Mouse (Mus musculus): ENCODE data around the gene Nubp2. TPM values are rescaled to one million over a fixed set of nuclear protein-coding genes. Genes with fewer than 3 reads are reported as not detected.

Nubp2 gene
- polyA plus RNA-seq, 1 experiment from 2014 or later = 71.1 TPM

DNA sequence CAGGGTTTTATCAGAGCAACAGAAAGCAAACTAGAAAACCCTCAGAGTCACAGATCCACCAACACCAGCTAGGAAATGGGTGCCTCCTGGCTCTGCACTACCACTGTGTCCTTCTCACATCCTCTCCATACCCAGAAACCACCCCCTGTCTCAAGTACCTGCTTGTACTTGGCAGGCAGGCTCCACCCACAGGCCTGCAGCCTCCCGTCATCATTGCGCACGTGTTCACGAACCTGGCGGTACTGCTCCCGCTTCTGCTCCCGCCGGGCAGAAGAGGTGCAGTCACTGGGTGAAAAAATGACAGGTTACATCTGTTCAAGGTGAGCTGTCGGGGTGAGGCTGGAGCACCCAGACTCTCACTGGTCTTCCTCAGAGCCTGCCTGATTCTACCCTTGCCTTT, 17.6 kb upstream of the Nubp2 start:
- no peaks in the 10 kb centered on the region for H3K4me1 ChIP-seq (replicated peaks; ENCODE audit: control insufficient read depth, insufficient read depth, low read length)
- no peak overlapping the region for H3K4me2 ChIP-seq (ENCODE audit: low read length)
- ATAC-seq = no peak
- no peaks in the 10 kb centered on the region for H3K27me3 ChIP-seq (replicated peaks; ENCODE audit: control insufficient read depth, insufficient read depth, low read length)
- H3K9me3 ChIP-seq (ENCODE audit: control insufficient read depth, low read length) = no peaks in the 10 kb centered on the region
- 93% methylated on average over 9 of the region's 9 CpGs for WGBS
- H3K27ac ChIP-seq (ENCODE audit: low read length) = no peak overlapping the region
- no peak overlapping the region for H3K4me3 ChIP-seq (replicated peaks; ENCODE audit: low read length)
- H3K36me3 ChIP-seq (ENCODE audit: control insufficient read depth, insufficient read depth) = peaks cover 66% of the 10 kb centered on the region
- no peak overlapping the region for H3K9ac ChIP-seq (replicated peaks; ENCODE audit: low read depth, low read length)

DNA sequence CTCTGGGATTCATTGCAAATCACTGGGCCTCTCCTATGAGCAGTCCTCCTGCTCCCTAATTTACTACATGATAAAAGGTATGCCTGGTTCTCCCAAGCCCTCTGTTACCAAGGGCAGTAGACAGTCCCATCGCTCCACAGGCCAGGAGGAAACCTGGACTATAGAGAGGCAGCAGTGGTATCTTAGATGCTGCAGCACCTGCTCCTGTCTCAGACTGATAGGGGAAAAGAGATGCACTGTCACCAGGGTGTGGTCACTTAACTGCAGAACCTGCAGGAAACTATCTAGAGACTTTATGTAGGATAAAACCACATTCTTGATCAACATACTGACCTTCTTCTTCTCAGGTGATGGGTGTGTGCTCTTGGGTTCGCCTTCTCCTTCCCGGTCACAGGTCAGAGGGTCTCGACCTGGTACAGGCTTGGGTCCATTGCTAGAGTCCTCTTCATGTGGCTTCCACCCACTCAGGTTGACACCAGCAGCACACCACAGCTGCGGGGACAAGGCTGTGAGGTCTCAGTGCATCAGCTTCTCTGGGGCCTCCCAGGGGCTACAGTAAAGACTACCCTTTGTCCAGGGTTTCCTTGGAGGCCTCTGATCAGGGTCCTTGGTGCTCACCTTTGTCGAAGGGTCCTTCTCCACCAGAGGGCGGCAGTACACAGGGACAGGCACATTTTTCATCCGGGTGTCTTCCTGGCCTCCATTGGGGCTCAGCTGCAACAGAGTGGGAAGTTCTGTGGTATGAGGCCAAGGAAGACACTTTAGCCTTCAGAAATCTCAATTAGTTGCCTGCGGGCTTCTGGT, 16.7 kb upstream of the Nubp2 start:
- Histone ChIP-seq H3K27me3 (replicated peaks; ENCODE audit: control insufficient read depth, insufficient read depth, low read length) (no peaks in the 10 kb centered on the region), H3K9me3 (ENCODE audit: control insufficient read depth, low read length) (no peaks in the 10 kb centered on the region), H3K4me3 (replicated peaks; ENCODE audit: low read length) (no peak overlapping the region), H3K36me3 (ENCODE audit: control insufficient read depth, insufficient read depth) (peaks cover 63% of the 10 kb centered on the region), H3K4me1 (replicated peaks; ENCODE audit: control insufficient read depth, insufficient read depth, low read length) (peaks cover 2% of the 10 kb centered on the region), H3K4me2 (ENCODE audit: low read length) (no peak overlapping the region), H3K9ac (replicated peaks; ENCODE audit: low read depth, low read length) (no peak overlapping the region), H3K27ac (ENCODE audit: low read length) (no peak overlapping the region)
- 68% methylated on average over 9 of the region's 9 CpGs for WGBS
- no peak for ATAC-seq

DNA sequence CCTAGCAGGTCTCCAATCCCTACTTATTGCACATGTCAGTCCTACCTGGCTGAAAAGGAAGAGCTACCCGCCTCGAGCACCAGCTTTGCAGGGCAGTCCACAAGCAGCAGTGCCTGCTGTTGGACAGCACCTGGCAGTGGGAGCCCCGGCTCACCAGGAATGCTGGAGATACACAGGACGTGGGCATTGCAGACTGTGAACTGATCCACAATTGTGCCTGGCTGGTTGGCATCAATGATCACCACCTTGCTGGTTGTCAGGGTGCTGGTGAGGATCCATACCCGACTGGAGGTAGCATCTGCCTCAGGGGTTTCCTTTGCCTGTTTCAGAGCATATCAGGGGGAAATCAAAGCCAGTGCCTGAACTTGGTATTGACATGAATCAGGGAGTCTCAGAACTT, 16.0 kb upstream of the Nubp2 start:
- Histone ChIP-seq H3K4me2 (ENCODE audit: low read length) (no peak overlapping the region), H3K9ac (replicated peaks; ENCODE audit: low read depth, low read length) (no peak overlapping the region), H3K9me3 (ENCODE audit: control insufficient read depth, low read length) (no peaks in the 10 kb centered on the region), H3K36me3 (ENCODE audit: control insufficient read depth, insufficient read depth) (peaks cover 57% of the 10 kb centered on the region), H3K4me1 (replicated peaks; ENCODE audit: control insufficient read depth, insufficient read depth, low read length) (peaks cover 9% of the 10 kb centered on the region), H3K4me3 (replicated peaks; ENCODE audit: low read length) (no peak overlapping the region), H3K27me3 (replicated peaks; ENCODE audit: control insufficient read depth, insufficient read depth, low read length) (no peaks in the 10 kb centered on the region), H3K27ac (ENCODE audit: low read length) (no peak overlapping the region)
- no peak for ATAC-seq
- 91% methylated on average over 5 of the region's 5 CpGs for whole genome bisulfite sequencing

DNA sequence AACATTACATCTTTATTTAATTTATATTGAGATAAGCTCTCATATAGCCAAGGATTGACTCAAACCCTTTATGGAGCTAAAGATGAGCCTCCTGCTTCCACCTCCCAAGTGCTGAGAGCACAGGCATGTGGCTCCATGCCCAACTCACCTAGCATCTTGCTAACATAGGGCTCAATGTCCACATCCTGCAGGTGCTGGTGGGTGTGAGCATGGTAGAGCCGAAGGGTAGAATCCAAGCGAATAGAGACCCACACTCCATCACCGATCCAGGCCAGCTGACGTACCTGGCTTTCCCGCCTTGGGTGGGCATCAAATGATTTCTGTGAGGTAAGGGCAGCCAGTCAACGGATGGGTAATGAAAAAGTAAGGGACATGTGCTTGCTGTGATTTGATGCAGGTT, 13.9 kb upstream of the Nubp2 start:
- ATAC-seq = no peak
- 95% methylated on average over 6 of the region's 6 CpGs for WGBS

GRCm38 (mm10) chr17:24899153-24899552, 13.0 kb upstream of the Nubp2 start:
- Histone ChIP-seq H3K9ac (replicated peaks; ENCODE audit: low read depth, low read length) (no peak overlapping the region), H3K27ac (ENCODE audit: low read length) (no peak overlapping the region), H3K4me1 (replicated peaks; ENCODE audit: control insufficient read depth, insufficient read depth, low read length) (peaks cover 25% of the 10 kb centered on the region), H3K4me3 (replicated peaks; ENCODE audit: low read length) (no peak overlapping the region), H3K9me3 (ENCODE audit: control insufficient read depth, low read length) (no peaks in the 10 kb centered on the region), H3K27me3 (replicated peaks; ENCODE audit: control insufficient read depth, insufficient read depth, low read length) (no peaks in the 10 kb centered on the region), H3K36me3 (ENCODE audit: control insufficient read depth, insufficient read depth) (peaks cover 35% of the 10 kb centered on the region), H3K4me2 (ENCODE audit: low read length) (no peak overlapping the region)
- no peak for ATAC-seq
- WGBS = 77% methylated on average over 5 of the region's 5 CpGs

More for the DNA sequence above, 13.9 kb upstream of the Nubp2 start:
- H3K4me2 ChIP-seq (ENCODE audit: low read length) = no peak overlapping the region
- no peaks in the 10 kb centered on the region for H3K27me3 ChIP-seq (replicated peaks; ENCODE audit: control insufficient read depth, insufficient read depth, low read length)
- H3K27ac ChIP-seq (ENCODE audit: low read length) = no peak overlapping the region
- H3K36me3 ChIP-seq (ENCODE audit: control insufficient read depth, insufficient read depth) = peaks cover 43% of the 10 kb centered on the region
- H3K4me1 ChIP-seq (replicated peaks; ENCODE audit: control insufficient read depth, insufficient read depth, low read length) = peaks cover 22% of the 10 kb centered on the region
- H3K9ac ChIP-seq (replicated peaks; ENCODE audit: low read depth, low read length) = no peak overlapping the region
- H3K9me3 ChIP-seq (ENCODE audit: control insufficient read depth, low read length) = no peaks in the 10 kb centered on the region
- H3K4me3 ChIP-seq (replicated peaks; ENCODE audit: low read length) = no peak overlapping the region

GRCm38 (mm10) chr17:24898041-24898854, 12.1 kb upstream of the Nubp2 start:
- Histone ChIP-seq H3K27me3 (replicated peaks; ENCODE audit: control insufficient read depth, insufficient read depth, low read length) (no peaks in the 10 kb centered on the region), H3K9me3 (ENCODE audit: control insufficient read depth, low read length) (no peaks in the 10 kb centered on the region), H3K36me3 (ENCODE audit: control insufficient read depth, insufficient read depth) (peaks cover 30% of the 10 kb centered on the region), H3K27ac (ENCODE audit: low read length) (no peak overlapping the region), H3K4me3 (replicated peaks; ENCODE audit: low read length) (no peak overlapping the region), H3K4me1 (replicated peaks; ENCODE audit: control insufficient read depth, insufficient read depth, low read length) (peaks cover 31% of the 10 kb centered on the region), H3K9ac (replicated peaks; ENCODE audit: low read depth, low read length) (no peak overlapping the region), H3K4me2 (ENCODE audit: low read length) (no peak overlapping the region)
- WGBS = 79% methylated on average over 4 of the region's 4 CpGs
- no peak for ATAC-seq

DNA sequence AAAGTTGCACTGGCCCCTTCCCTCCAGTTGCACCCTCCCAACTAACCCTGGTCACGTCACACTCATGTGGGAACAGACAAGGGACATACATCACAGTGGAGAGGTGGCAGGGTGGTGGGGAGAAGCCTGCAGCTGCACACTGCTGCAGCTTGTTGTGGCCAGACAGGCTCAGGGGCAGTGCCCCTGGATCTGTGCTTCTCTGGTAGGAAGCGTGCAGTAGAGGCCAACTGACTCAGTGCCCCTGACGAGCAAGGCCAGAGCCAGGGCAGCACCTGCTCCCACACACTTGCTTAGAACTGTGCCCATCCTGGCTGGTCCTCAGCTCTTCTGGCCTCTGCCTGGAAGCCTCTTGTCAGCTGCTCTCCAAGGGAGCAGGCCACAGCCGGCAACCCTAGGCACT, 11.5 kb upstream of the Nubp2 start:
- H3K36me3 ChIP-seq (ENCODE audit: control insufficient read depth, insufficient read depth) = peaks cover 29% of the 10 kb centered on the region
- H3K27ac ChIP-seq (ENCODE audit: low read length) = no peak overlapping the region
- peak overlapping the region; percentile 87 for H3K4me3 ChIP-seq (replicated peaks; ENCODE audit: low read length)
- peak overlapping the region; percentile 92 for H3K4me2 ChIP-seq (ENCODE audit: low read length)
- 77% methylated on average over 4 of the region's 4 CpGs for WGBS
- H3K4me1 ChIP-seq (replicated peaks; ENCODE audit: control insufficient read depth, insufficient read depth, low read length) = peaks cover 31% of the 10 kb centered on the region
- H3K9ac ChIP-seq (replicated peaks; ENCODE audit: low read depth, low read length) = no peak overlapping the region
- ATAC-seq = no peak
- no peaks in the 10 kb centered on the region for H3K27me3 ChIP-seq (replicated peaks; ENCODE audit: control insufficient read depth, insufficient read depth, low read length)
- H3K9me3 ChIP-seq (ENCODE audit: control insufficient read depth, low read length) = no peaks in the 10 kb centered on the region

GRCm38 (mm10) chr17:24896993-24897269, 10.8 kb upstream of the Nubp2 start:
- no peak for ATAC-seq
- peaks cover 25% of the 10 kb centered on the region for H3K36me3 ChIP-seq (ENCODE audit: control insufficient read depth, insufficient read depth)
- H3K27me3 ChIP-seq (replicated peaks; ENCODE audit: control insufficient read depth, insufficient read depth, low read length) = no peaks in the 10 kb centered on the region
- WGBS = 29% methylated on average over 11 of the region's 11 CpGs
- peak overlapping the region; percentile 84 for H3K9ac ChIP-seq (replicated peaks; ENCODE audit: low read depth, low read length)
- H3K4me2 ChIP-seq (ENCODE audit: low read length) = peak overlapping the region; percentile 92
- H3K4me3 ChIP-seq (replicated peaks; ENCODE audit: low read length) = peak overlapping the region; percentile 87
- H3K27ac ChIP-seq (ENCODE audit: low read length) = peak overlapping the region; percentile 87
- no peaks in the 10 kb centered on the region for H3K9me3 ChIP-seq (ENCODE audit: control insufficient read depth, low read length)
- peaks cover 31% of the 10 kb centered on the region for H3K4me1 ChIP-seq (replicated peaks; ENCODE audit: control insufficient read depth, insufficient read depth, low read length)

DNA sequence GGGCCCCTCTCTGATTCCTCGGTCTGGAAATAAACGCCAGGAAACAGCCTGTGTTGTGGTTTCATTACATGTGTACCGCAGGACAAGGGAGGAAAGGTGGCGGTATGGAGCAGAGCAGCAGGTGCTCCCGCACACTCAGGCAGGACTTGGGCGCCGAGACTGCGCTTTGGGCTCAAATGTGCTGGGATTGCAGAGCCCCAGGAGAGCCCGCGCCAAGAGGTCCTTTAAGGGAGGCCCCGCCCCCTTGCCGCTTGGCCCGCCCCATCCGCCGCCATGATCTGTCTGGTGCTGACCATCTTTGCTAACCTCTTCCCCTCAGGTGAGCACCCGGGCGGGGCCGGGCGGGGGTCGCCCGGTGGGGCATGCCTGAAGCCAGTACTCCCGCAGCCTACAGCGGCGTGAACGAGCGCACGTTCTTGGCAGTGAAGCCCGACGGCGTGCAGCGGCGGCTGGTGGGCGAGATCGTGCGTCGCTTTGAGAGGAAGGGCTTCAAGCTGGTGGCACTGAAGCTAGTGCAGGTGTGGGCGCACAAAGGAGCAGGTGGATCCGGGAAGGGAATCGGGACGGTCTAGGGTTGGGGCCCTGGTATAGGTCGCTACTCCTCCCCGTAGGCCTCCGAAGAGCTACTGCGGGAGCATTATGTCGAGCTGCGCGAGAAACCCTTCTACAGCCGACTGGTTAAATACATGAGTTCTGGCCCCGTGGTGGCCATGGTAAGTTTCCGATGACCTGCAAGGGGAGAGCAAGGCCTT, 10.3 kb upstream of the Nubp2 start, which contains the start of gene Nme3:
Nme3 (plus strand) TSS at position 260 of the 752 bp plus-strand sequence.
- peaks cover 22% of the 10 kb centered on the region for H3K36me3 ChIP-seq (ENCODE audit: control insufficient read depth, insufficient read depth)
- H3K4me2 ChIP-seq (ENCODE audit: low read length) = peak within 1 kb of the TSS; percentile 92
- peak within 1 kb of the TSS; percentile 87 for H3K27ac ChIP-seq (ENCODE audit: low read length)
- peak within 1 kb of the TSS; percentile 87 for H3K4me3 ChIP-seq (replicated peaks; ENCODE audit: low read length)
- H3K9me3 ChIP-seq (ENCODE audit: control insufficient read depth, low read length) = no peaks in the 10 kb centered on the region
- peak within 1 kb of the TSS; percentile 84 for H3K9ac ChIP-seq (replicated peaks; ENCODE audit: low read depth, low read length)
- under 1% methylated on average over 50 of the region's 50 CpGs for WGBS
- no peaks in the 10 kb centered on the region for H3K27me3 ChIP-seq (replicated peaks; ENCODE audit: control insufficient read depth, insufficient read depth, low read length)
- peaks cover 31% of the 10 kb centered on the region for H3K4me1 ChIP-seq (replicated peaks; ENCODE audit: control insufficient read depth, insufficient read depth, low read length)
- peak; percentile 75 for ATAC-seq
